Mouse (Mus musculus): ENCODE data around the gene Chst1. TPM values are rescaled to one million over a fixed set of nuclear protein-coding genes. Genes with fewer than 3 reads are reported as not detected.

Gene Chst1
- polyA plus RNA-seq, 1 experiment from 2014 or later: 1.1 TPM

DNA sequence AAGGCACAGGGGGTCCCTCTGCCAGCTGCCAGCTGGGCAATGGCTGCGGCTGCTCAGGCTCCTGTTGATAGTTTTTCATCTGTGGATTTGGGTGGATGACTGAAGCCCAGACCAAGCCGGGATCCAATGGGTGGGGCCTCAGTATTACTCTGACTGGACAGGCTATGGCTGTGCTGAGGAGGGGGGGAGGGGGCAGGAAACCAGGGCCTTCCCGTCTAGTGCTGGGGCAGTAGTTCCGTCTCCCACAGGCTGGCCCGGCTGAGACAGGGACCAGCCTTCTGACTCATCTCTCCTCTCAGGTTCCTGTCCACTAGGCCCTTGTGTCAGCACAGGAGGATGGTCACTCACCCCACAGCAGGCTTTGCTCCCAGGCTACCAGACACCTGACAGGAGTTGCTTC lies 6.5 kb downstream of the Chst1 start:
- no peak overlapping the region for H3K4me2 ChIP-seq
- no peak overlapping the region for H3K27ac ChIP-seq (ENCODE audit: low read depth, low read length)
- DNase-seq (ENCODE audit: low spot score): no peak
- H3K9ac ChIP-seq (ENCODE audit: low read depth, low read length): no peak overlapping the region
- H3K36me3 ChIP-seq (ENCODE audit: control insufficient read depth, insufficient read depth, low read length): no peaks in the 10 kb centered on the region
- no peaks in the 10 kb centered on the region for H3K9me3 ChIP-seq (ENCODE audit: control insufficient read depth, low read length)
- H3K27me3 ChIP-seq (replicated peaks; ENCODE audit: control insufficient read depth, insufficient read depth, low read length): peaks cover 30% of the 10 kb centered on the region
- H3K4me1 ChIP-seq (replicated peaks; ENCODE audit: control insufficient read depth, insufficient read depth, low read length): no peaks in the 10 kb centered on the region; the same call in 1 of the 2 replicates
- ATAC-seq (replicated peaks; ENCODE audit: low FRiP score): no peak
- 50% methylated on average over 5 of the region's 5 CpGs for WGBS
- no peak overlapping the region for H3K4me3 ChIP-seq (ENCODE audit: low read depth, low read length)

DNA sequence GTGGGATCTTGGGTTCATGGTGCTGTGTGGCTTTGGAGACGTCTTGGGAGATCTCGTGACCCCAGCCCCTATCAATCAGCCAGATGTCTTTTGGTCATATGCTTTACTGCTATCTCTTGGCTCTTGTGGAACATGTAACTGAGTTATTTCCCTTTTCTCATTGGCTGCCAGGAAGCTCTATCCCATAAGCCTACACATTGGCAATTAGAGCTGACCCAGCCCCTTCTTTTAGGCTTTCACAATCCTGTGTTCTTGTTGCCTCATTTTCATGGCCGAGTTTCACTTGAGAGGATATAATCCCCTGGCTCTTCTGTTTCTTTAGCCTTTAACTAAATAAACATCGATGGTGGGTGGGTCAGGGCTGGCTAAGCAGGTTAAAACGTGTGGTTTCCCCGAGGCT lies 7.6 kb downstream of the Chst1 start:
- H3K27me3 ChIP-seq (replicated peaks; ENCODE audit: control insufficient read depth, insufficient read depth, low read length): peaks cover 19% of the 10 kb centered on the region
- no peaks in the 10 kb centered on the region; the same call in 1 of the 2 replicates for H3K4me1 ChIP-seq (replicated peaks; ENCODE audit: control insufficient read depth, insufficient read depth, low read length)
- whole genome bisulfite sequencing: 43% methylated on average over 6 of the region's 6 CpGs
- no peak for ATAC-seq (replicated peaks; ENCODE audit: low FRiP score)
- no peak overlapping the region for H3K4me2 ChIP-seq
- no peak overlapping the region for H3K27ac ChIP-seq (ENCODE audit: low read depth, low read length)
- H3K4me3 ChIP-seq (ENCODE audit: low read depth, low read length): no peak overlapping the region
- no peak overlapping the region for H3K9ac ChIP-seq (ENCODE audit: low read depth, low read length)
- no peak for DNase-seq (ENCODE audit: low spot score)
- H3K36me3 ChIP-seq (ENCODE audit: control insufficient read depth, insufficient read depth, low read length): no peaks in the 10 kb centered on the region
- no peaks in the 10 kb centered on the region for H3K9me3 ChIP-seq (ENCODE audit: control insufficient read depth, low read length)

DNA sequence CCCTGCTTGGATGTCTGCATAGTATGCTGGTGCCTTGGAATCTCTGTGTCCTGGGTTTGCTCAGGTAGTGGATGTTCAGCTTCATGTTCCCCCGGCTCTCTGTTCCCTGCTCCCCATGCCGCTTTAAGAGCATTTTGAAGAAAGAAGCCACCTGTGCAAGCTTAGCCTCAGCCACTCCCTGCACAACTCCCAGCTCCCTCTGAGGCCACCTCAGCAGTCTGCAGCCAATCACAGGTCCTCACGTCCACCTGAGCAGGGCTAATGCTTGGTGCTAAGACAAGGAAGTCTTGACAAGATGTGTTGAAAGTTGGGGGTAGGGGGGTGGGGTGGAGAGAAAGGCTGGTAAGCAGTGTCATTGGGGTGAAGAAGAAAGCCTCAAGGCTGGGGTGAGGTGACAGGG lies 8.1 kb downstream of the Chst1 start:
- DNase-seq (ENCODE audit: low spot score) (no peak), ATAC-seq (replicated peaks; ENCODE audit: low FRiP score) (no peak)
- WGBS: 80% methylated on average over 3 of the region's 3 CpGs
- no peak overlapping the region for H3K27ac ChIP-seq (ENCODE audit: low read depth, low read length)
- no peaks in the 10 kb centered on the region for H3K9me3 ChIP-seq (ENCODE audit: control insufficient read depth, low read length)
- H3K4me3 ChIP-seq (ENCODE audit: low read depth, low read length): no peak overlapping the region
- no peak overlapping the region for H3K9ac ChIP-seq (ENCODE audit: low read depth, low read length)
- peaks cover 14% of the 10 kb centered on the region for H3K27me3 ChIP-seq (replicated peaks; ENCODE audit: control insufficient read depth, insufficient read depth, low read length)
- no peak overlapping the region for H3K4me2 ChIP-seq
- no peaks in the 10 kb centered on the region; the same call in 1 of the 2 replicates for H3K4me1 ChIP-seq (replicated peaks; ENCODE audit: control insufficient read depth, insufficient read depth, low read length)
- no peaks in the 10 kb centered on the region for H3K36me3 ChIP-seq (ENCODE audit: control insufficient read depth, insufficient read depth, low read length)

DNA sequence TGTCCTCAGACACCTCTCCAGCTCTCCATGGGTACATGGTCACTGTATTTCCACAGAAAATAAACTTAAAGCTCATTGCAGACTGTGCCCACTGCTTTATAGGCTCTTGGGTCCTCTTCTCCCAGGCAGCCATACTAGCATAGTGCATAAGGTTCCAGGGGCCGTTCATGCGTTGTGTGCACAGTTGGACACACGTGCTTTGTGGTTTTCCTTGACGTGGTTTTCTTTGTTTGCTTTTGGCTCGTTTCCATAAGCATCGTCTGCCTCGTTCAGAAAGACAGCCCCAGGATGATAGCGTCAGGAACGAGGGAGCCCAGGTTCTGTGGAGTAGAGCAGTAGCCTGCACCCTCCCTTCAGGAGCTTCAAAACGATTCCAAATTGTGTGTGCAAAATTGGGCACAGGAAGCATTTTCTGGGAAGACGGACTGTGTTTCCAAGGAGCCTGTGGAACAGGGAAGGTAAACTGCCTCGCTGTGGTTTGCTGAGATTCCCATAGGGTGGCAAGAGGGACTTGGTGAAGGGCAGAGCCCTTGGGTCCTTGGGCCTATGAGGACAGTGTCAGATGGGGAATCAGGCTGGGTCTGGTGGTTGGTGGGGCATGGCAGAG lies 8.6 kb downstream of the Chst1 start:
- no peak overlapping the region for H3K27ac ChIP-seq (ENCODE audit: low read depth, low read length)
- ATAC-seq (replicated peaks; ENCODE audit: low FRiP score) (no peak), DNase-seq (ENCODE audit: low spot score) (no peak)
- no peaks in the 10 kb centered on the region; the same call in 1 of the 2 replicates for H3K4me1 ChIP-seq (replicated peaks; ENCODE audit: control insufficient read depth, insufficient read depth, low read length)
- no peak overlapping the region for H3K4me3 ChIP-seq (ENCODE audit: low read depth, low read length)
- H3K9me3 ChIP-seq (ENCODE audit: control insufficient read depth, low read length): no peaks in the 10 kb centered on the region
- H3K27me3 ChIP-seq (replicated peaks; ENCODE audit: control insufficient read depth, insufficient read depth, low read length): peaks cover 9% of the 10 kb centered on the region
- WGBS: 59% methylated on average over 12 of the region's 12 CpGs
- no peak overlapping the region for H3K4me2 ChIP-seq
- no peaks in the 10 kb centered on the region for H3K36me3 ChIP-seq (ENCODE audit: control insufficient read depth, insufficient read depth, low read length)
- no peak overlapping the region for H3K9ac ChIP-seq (ENCODE audit: low read depth, low read length)

DNA sequence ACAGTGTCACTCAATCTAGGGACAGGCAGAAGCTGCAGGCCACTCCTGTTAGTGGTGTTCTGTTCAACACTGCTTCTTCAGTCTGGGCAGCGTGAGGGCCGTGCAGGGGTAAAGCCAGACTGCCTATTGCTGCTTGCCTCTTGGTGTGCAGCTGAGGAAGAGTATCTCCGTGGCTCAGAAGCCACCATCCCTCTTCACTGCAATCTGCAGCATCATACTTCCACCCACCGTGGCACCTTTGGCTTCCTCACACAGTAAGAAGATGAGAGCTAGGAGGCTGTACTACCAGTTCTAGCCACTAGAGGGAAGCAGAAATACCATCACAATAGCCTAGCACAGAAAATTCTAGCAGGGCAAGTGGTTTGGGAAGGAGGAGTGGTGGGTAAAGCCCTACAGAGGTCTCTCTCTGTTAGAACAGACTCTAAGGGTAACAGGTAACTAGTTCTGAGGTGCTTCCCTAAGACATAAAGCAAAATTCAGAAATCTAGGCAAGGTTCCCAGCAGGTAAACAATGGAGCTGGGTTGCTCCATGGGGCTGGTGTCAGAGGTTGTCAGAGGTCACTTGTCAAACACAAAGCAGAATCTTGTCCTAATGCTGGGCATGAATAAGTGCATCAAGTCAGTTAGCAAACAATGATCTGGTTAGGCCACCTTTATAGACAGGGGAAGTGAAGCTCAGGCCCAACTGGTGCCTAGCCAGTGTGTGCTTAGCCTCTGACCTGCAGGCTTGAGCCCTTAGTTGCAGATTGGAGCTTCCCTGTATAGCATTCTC lies 9.5 kb downstream of the Chst1 start:
- Histone ChIP-seq H3K36me3 (ENCODE audit: control insufficient read depth, insufficient read depth, low read length) (no peaks in the 10 kb centered on the region), H3K4me2 (no peak overlapping the region), H3K9ac (ENCODE audit: low read depth, low read length) (no peak overlapping the region), H3K9me3 (ENCODE audit: control insufficient read depth, low read length) (no peaks in the 10 kb centered on the region), H3K4me3 (ENCODE audit: low read depth, low read length) (no peak overlapping the region), H3K4me1 (replicated peaks; ENCODE audit: control insufficient read depth, insufficient read depth, low read length) (no peaks in the 10 kb centered on the region; the same call in 1 of the 2 replicates), H3K27ac (ENCODE audit: low read depth, low read length) (no peak overlapping the region), H3K27me3 (replicated peaks; ENCODE audit: control insufficient read depth, insufficient read depth, low read length) (peaks cover 5% of the 10 kb centered on the region)
- DNase-seq (ENCODE audit: low spot score) (no peak), ATAC-seq (replicated peaks; ENCODE audit: low FRiP score) (no peak)
- 51% methylated on average over 4 of the region's 4 CpGs for WGBS

DNA sequence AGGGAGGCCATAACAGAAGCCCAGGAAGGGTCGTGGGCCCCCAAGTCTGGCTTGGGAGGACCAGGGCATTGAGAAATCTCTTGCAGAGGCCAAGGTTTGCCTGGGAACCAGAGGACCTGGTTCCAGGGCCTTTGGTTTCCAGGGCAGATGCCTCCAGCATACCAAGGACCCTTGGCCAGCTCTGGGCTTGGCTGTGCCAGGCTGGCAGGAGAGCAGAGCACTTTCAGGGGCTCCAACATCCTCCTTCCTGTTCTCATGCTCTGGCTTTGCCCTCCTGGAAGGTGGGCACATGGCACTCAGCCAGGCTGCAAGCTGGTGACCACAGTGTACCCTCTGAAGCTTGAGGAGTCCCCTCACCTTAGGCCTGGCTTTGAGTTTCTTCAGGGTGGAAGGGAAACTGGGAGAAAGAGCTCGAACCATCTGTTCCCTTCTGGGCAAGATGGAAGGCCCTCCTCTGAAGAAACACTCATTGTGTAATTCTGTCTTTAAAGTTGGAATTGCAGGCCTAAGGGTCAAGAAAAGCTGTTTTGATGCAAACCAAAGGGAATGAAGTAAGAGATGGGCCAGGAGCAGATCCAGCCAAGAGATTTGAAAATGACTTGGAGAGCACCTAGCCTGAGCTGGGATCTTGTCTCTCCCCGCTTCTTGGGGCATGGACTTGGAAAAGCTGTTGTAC lies 10.3 kb downstream of the Chst1 start:
- WGBS: 78% methylated on average over 3 of the region's 3 CpGs
- no peak for ATAC-seq (replicated peaks; ENCODE audit: low FRiP score)
- Histone ChIP-seq H3K9me3 (ENCODE audit: control insufficient read depth, low read length) (no peaks in the 10 kb centered on the region), H3K4me3 (ENCODE audit: low read depth, low read length) (no peak overlapping the region), H3K36me3 (ENCODE audit: control insufficient read depth, insufficient read depth, low read length) (no peaks in the 10 kb centered on the region), H3K4me1 (replicated peaks; ENCODE audit: control insufficient read depth, insufficient read depth, low read length) (no peaks in the 10 kb centered on the region; the same call in 1 of the 2 replicates), H3K4me2 (no peak overlapping the region), H3K27me3 (replicated peaks; ENCODE audit: control insufficient read depth, insufficient read depth, low read length) (peaks cover 4% of the 10 kb centered on the region), H3K9ac (ENCODE audit: low read depth, low read length) (no peak overlapping the region), H3K27ac (ENCODE audit: low read depth, low read length) (no peak overlapping the region)
- DNase-seq (ENCODE audit: low spot score): no peak

DNA sequence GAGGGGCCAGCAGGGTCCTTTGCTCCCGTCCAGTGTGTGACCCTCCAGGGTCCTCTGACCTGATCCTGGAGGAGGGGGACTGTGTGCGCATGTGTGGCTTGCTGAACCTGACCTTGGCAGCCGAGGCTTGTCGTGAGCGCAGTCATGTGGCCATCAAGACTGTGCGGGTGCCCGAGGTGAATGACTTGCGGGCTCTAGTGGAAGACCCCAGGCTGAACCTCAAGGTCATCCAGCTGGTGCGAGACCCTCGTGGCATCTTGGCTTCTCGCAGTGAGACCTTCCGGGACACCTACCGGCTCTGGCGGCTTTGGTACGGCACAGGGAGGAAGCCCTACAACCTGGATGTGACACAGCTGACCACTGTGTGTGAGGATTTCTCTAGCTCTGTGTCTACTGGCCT lies 14.1 kb downstream of the Chst1 start:
- Histone ChIP-seq H3K36me3 (ENCODE audit: control insufficient read depth, insufficient read depth, low read length) (no peaks in the 10 kb centered on the region), H3K9ac (ENCODE audit: low read depth, low read length) (no peak overlapping the region), H3K27me3 (replicated peaks; ENCODE audit: control insufficient read depth, insufficient read depth, low read length) (no peaks in the 10 kb centered on the region), H3K4me1 (replicated peaks; ENCODE audit: control insufficient read depth, insufficient read depth, low read length) (peaks cover 7% of the 10 kb centered on the region), H3K27ac (ENCODE audit: low read depth, low read length) (no peak overlapping the region), H3K4me2 (no peak overlapping the region), H3K9me3 (ENCODE audit: control insufficient read depth, low read length) (no peaks in the 10 kb centered on the region), H3K4me3 (ENCODE audit: low read depth, low read length) (no peak overlapping the region)
- ATAC-seq (replicated peaks; ENCODE audit: low FRiP score) (no peak), DNase-seq (ENCODE audit: low spot score) (no peak)
- WGBS: 89% methylated on average over 15 of the region's 15 CpGs

DNA sequence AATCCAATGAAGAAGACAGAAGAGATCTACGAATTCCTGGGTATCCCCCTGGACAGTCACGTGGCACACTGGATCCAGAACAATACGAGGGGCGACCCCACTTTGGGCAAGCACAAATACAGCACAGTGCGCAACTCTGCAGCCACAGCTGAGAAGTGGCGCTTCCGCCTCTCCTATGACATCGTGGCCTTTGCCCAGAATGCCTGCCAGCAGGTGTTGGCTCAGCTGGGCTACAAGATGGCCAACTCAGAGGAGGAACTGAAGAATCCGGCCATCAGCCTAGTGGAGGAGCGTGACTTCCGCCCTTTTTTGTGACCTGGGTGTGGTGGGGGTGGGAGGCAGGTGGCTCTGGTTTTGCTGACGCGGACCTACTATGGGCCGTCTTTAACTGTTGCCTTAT lies 14.6 kb downstream of the Chst1 start:
- DNase-seq (ENCODE audit: low spot score) (no peak), ATAC-seq (replicated peaks; ENCODE audit: low FRiP score) (no peak)
- Histone ChIP-seq H3K36me3 (ENCODE audit: control insufficient read depth, insufficient read depth, low read length) (no peaks in the 10 kb centered on the region), H3K4me2 (no peak overlapping the region), H3K9me3 (ENCODE audit: control insufficient read depth, low read length) (no peaks in the 10 kb centered on the region), H3K4me1 (replicated peaks; ENCODE audit: control insufficient read depth, insufficient read depth, low read length) (peaks cover 7% of the 10 kb centered on the region), H3K27me3 (replicated peaks; ENCODE audit: control insufficient read depth, insufficient read depth, low read length) (no peaks in the 10 kb centered on the region), H3K9ac (ENCODE audit: low read depth, low read length) (no peak overlapping the region), H3K4me3 (ENCODE audit: low read depth, low read length) (no peak overlapping the region), H3K27ac (ENCODE audit: low read depth, low read length) (no peak overlapping the region)
- 87% methylated on average over 14 of the region's 14 CpGs for WGBS
